Mouse (Mus musculus): ENCODE results near the gene Cox11.

GRCm38 (mm10) chr11:90634661-90635060 is 3.3 kb upstream of the Cox11 start:
- no peak for TF ChIP-seq TAL1 (IDR thresholded peaks at IDR 0.05; ENCODE audit: low read length)
- no peak for TF ChIP-seq GATA1 (IDR thresholded peaks at IDR 0.05; ENCODE audit: low read length)

Data from erythroblast, embryonic 14.5 days (primary cell).